Mouse (Mus musculus): Measurements from ENCODE around the gene Spon2.

- TF ChIP-seq CTCF (IDR thresholded peaks at IDR 0.05; ENCODE audit: borderline replicate concordance, insufficient read depth, low read length), result no peak
- no peak for TF ChIP-seq POLR2A (IDR thresholded peaks at IDR 0.05; ENCODE audit: low read depth, low read length)
Measured at GRCm38 (mm10) chr5:33234391-33235031, 16.3 kb upstream of the Spon2 start.

Data from embryonic fibroblast, embryonic 13.5 days (primary cell).